Mouse (Mus musculus) gastrocnemius, adult 2 months (tissue): ENCODE measurements at regions not wholly inside any gene's neighbourhood (a gene's known extent, or its start where the extent isn't known, plus 50 kb on each side); places are given as distances from the start of the nearest gene placed in this dataset.

Source experiments
- DNase-seq: peaks from one replicate; pipeline ENCODE4 v3.0.0; 2022
- H3K27ac ChIP-seq: fragments of 200-600 bp; 2 replicates; pipeline ENCODE4 v1.8.1; 2022; ENCODE audit warnings: mild to moderate bottlenecking
- H3K4me3 ChIP-seq: fragments of 200-600 bp; 2 replicates; pipeline ENCODE4 v1.8.1; 2022; ENCODE audit warnings: mild to moderate bottlenecking, moderate library complexity
- CTCF ChIP-seq: fragments of 200-600 bp; IDR thresholded peaks from 2 replicates; pipeline ENCODE4 v1.8.1; 2022; ENCODE audit warnings: antibody characterized with exemption, mild to moderate bottlenecking, moderate library complexity
- intact Hi-C: fragments of 180-260 bp; cut with DNase I; formaldehyde crosslinking; loops from one replicate; pipeline ENCODE4 v1.15.1; 2025

GRCm38 (mm10) chr14:108610028-108610427, 303.9 kb downstream of the Slitrk1 start:
- Histone ChIP-seq H3K27ac (no peak overlapping the region), H3K4me3 (no peak overlapping the region)
- intact Hi-C loops, result no loop called here
- no peak for TF ChIP-seq CTCF
- DNase-seq, result no peak
